Mouse (Mus musculus): ENCODE results near the gene Tom1l2.
A peak's percentile ranks its signal among the peaks of the same experiment; 100 is the strongest.

Gene Tom1l2

DNA sequence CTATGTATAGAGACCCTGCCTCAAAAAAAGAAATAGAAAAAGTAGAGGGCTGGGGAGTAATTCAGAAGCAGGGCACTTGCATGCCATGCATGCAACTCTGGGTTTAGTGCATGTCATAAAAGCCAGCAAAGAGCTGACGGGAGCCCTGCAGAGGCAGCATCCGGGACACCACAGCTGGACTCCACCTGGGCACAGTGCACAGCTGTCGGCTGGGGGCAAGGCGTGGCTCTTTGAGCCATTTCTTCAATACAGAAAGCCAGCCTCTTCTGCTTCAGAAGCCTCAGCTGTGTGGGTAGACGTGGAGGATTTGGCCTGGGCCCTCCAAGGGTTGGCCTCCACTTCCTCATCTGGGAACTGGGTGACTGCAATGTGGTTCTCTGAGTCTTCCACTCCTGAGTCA lies 117.4 kb downstream of the Tom1l2 start:
- no peak for DNase-seq (ENCODE audit: inconsistent age in 2 of 2, low spot score in 1 of 2)

DNA sequence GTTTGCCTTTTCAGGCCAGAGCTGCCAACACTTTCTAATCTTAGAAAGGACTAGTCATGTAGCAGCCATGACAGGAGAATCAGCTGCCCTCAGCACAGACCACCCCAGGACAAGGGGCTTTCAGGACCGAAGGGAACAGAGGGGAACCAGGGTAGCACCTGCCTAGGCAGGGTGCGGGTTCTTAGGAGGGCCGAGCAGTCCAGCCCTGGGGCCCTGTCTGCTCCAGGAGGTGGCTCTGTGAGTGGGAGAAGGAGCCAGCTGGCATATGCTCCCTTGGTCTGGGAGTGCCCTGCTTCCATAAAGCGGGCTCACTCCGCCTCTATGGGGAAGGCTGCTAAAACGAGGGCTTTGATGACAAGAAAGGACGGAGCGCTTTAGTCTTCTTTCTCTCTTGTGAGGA lies 119.5 kb downstream of the Tom1l2 start:
- DNase-seq (ENCODE audit: inconsistent age in 2 of 2, low spot score in 1 of 2): peak in 1 of 2 experiments; percentile 46

DNA sequence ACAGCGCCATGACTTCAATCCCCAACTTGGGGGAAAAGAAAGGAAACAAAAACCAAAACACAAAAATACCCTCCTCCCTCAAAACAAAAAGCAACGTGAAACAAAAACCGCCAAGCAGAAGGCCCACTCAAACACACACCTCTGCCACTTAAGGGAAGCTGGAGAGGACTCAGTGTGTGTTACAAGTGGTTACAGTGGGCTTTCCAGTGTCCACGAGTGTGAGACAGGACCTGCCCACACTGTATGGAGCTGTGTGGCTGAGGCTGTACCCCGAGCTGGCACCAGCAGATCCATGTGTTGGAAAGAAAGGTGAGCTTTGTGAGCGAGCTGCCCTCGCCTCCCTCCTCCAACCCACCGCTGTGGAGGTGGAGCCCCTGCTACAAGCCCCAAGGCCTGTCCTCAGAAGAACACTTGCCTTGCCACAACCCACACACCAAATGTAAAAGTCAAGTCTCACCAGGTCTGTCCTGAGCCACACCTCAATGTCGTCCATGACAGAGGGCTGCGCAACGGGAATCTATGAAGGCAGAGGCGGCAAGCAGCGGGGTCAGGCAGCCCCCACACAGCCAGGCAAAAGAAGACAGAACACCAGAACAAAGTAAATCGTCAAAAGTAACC lies 120.2 kb downstream of the Tom1l2 start:
- no peak for DNase-seq (ENCODE audit: inconsistent age in 2 of 2, low spot score in 1 of 2)

DNA sequence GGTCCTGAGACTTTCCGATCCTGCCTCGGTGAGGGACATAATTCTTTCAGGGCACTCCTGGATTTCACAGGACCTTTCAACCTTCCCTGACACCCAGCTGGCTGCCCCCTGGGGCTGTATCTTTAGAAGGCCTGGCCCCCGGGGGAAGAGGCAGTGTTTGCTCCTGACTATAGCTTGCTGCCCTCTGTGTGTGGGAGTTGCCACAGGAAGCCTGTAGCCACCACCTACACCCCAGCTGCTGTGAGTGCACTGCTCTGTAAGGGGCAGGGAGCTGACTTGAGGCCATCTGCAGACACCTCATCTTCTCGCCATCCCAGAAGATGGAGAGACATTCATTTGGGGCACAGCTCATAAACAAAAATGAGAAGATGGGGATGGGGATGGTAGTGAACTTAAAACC lies 120.8 kb downstream of the Tom1l2 start:
- DNase-seq (ENCODE audit: inconsistent age in 2 of 2, low spot score in 1 of 2): no peak

DNA sequence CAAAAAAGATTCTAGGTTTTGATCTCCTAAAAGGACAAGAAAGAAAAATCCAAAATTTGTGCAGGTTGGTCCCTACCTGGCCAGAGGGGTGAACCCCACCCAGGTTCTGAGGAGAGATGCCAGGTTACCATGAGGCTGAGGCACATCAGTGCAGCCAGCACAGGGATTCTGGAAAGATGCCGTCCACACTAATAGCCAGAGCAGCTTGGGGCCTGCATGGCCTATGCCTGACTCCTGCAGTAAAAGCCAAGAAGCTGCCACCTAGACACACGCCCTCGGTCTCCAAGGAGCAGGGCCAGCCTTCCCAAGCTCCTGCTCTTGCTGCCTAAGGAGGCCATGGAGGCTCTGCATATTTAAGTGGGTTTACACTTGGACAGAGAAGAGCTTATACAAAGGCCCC lies 121.4 kb downstream of the Tom1l2 start:
- peak in 1 of 2 experiments; percentile 31 for DNase-seq (ENCODE audit: inconsistent age in 2 of 2, low spot score in 1 of 2)

DNA sequence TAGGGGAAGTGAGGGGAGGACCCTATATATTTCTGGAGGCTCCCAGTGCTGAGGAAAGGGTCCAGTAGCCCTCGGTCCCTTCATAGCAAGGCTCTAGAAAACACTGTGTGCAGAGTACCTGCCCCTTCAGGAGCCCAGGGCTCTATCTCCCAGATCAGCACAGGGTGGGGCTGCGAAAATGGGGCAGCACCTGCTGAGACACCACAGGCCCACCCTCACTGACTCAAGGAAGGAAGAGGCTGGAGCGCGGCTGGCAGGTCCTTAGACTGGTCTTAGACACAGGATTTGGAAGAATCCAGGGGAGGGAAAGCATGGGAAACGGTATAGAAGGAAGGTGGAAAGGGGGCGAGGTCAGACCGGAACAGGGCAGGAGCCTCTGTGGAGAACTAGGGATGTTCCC lies 122.2 kb downstream of the Tom1l2 start:
- DNase-seq (ENCODE audit: inconsistent age in 2 of 2, low spot score in 1 of 2): no peak

DNA sequence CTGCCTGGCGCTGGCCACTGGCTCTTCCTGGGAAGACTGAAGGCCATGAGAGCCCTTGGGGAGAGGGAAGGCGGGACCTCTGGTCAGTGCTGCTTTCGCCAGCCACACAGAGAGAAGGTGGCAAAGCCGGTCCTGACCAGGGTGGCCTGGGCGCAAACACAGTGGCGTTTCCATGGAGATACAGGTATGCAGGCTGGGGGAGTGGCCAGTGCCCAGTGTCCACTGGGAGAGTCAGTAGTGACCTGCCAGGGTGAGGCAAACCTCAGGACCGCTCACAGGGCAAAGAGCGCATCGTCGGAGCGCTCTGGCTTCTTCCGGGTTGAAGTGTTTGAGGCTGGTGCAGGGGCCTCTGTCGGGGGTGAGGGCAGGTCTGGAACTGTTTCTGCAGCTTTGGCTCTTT lies 122.9 kb downstream of the Tom1l2 start:
- peak in 1 of 2 experiments; percentile 30 for DNase-seq (ENCODE audit: inconsistent age in 2 of 2, low spot score in 1 of 2)

DNA sequence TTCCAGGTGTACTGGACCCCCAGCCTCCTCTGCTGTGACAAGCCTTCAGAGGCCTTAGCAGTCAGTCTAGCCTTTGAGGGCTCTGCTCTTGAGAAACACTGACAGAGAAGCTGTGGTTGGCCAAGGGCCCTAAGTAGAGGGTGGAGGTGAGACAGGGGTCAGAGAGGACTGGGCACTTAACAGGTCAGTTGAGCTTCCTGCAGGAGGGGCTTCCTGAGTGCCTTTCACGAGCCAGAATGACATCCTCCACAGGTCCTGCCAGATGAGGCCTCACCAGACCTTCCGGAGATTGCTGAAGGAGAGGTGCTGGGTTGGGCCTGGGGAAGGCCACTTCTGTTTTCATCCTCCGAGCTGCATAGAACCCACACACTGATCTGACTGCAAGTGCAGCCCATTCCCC lies 124.2 kb downstream of the Tom1l2 start:
- DNase-seq (ENCODE audit: inconsistent age in 2 of 2, low spot score in 1 of 2): peak in 1 of 2 experiments; percentile 42

DNA sequence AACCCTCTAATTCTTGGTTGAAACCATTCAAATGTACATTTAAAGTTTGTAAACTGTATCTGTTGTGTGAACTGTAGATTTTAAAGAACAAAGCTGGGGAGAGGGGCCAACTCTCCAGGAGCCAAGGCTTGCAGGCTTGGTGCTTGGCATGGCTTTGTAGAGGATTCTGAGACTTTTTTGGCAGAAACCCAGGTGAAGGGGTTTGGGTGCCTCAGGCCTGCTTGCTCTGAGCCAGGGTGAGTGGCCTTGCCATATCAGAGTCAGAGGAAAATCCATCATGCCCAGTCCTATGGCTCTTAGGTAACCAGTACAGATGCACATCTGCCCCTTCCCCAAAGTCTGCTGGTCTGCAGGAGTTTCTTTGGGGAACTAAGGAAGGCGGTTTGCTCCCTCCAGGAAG lies 126.8 kb downstream of the Tom1l2 start:
- peak; percentile 30 to 86 for DNase-seq (ENCODE audit: inconsistent age in 2 of 2, low spot score in 1 of 2)

DNA sequence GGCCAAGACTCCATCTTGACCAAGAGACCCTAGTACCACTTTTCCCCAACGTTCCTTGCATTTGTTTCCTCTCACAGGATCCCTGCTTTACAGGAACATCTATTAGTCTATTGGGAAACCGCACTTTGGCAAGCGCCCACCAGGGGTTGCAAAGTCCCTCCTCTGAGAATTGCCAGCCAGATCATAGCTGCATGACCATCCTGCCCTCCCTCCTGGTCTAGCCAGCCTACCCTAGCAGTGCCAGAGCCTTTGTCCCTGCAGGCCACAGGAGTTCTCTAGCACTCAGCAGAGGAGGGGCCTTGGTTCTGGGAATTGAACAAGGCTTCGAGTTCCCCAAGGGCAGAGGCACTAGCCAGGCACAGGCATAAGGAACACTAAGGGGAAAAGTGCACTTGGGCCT lies 128.0 kb downstream of the Tom1l2 start:
- DNase-seq (ENCODE audit: inconsistent age in 2 of 2, low spot score in 1 of 2): peak; percentile 37 to 86

DNA sequence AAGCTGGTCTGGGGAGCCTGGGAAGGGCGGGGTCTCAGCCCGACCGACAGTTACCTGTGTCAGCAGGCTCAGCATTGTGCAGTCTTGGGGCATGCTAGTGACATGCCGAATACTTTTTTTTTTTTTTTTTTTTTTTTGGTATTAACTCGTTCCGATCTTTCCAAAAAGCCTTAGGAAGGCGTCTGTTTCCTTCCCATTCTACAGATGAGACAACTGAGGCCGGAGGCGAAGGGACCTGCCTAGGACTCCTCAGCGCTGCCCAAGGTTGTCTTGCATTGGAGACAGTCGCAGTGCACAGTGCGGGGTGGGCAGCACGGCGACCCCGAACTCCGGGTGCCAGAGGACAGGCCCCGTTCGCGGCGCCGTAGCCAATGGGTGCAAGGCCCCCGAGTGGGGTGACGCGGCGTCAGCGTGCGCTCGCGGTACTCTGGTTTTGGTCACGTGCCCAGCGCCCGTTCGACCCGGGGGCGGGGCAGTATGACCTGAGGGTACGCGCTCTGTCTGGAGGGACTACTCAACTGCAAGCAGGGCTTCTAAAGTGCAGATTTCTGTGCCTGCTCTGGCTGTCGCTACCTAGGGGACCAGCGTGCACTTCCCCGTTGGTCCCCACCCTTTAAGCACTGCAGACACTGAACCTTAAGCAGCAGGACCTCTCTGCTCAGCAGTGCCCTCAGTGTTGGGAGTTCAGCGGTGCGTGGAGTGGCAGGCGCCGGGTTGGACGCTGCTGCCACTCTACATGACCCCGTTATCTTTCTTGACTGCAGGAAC lies 130.1 kb downstream of the Tom1l2 start, which contains the start of gene Srebf1:
TSS of gene Srebf1 (minus strand) at position 113 of the 768 bp plus-strand sequence.
- DNase-seq (ENCODE audit: inconsistent age in 2 of 2, low spot score in 1 of 2): peak; percentile 92 to 97

DNA sequence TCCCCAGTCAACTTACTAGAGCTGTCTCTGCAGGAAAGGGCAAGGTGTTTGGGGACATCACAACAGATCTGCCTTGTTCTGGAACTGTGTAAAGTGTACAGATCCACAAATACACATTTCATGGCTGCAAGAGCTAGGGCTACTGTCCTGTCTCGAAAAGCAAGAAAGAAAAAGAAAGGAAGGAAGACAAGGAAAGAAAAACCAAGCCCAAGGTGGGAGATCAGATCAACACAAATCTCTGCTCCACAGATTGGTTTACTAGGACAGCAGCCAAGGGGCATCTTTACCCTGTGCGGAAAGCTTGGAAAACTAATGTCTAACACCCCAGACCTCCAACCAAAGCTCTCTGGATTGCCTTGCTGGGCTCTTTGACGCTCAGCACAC lies 130.6 kb downstream of the Tom1l2 start:
- peak; percentile 28 to 54 for DNase-seq (ENCODE audit: inconsistent age in 2 of 2, low spot score in 1 of 2)

DNA sequence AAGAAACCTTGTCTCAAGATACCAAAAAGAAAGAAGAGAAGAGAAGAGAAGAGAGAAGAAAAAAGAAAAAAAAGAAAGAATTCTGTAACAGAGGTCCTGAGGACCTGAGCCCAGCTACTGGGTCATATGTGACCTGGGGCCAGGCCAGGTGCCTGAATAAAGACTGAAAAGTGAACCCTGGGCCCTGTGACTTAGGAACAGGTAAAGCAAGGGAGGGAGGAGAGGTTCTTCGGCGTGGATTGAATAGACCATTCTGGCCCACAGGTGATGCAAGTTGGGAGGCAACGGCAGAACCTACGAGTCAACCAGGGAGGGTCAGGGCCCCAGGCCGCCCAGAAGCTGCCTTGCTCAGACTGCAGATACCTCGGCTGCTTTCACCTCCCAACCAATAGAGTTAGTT lies 131.3 kb downstream of the Tom1l2 start:
- peak; percentile 30 to 56 for DNase-seq (ENCODE audit: inconsistent age in 2 of 2, low spot score in 1 of 2)

DNA sequence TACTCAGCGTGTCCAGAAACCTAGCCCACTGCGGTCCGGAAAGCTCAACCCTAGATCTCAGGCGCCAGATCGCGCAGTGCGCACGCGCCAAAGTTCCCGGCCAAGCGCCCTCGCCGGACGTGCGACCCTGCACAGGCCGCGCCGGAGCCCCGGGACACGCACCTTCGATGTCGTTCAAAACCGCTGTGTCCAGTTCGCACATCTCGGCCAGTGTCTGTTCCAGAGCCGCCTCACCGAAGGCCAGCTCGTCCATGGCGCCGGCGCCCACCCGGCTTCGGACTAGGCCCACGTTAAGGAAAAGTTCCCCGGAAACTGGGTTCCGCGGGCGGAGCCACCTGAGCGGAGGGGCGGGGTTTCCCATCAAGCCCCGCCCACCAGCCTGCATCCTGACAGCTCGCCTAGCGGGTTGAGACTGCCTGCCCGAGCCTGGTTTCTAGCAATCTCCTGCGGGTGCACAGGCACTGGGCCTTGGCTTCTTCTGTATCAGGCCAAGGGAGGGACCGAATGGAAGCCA lies 132.4 kb downstream of the Tom1l2 start:
- peak; percentile 94 to 100 for DNase-seq (ENCODE audit: inconsistent age in 2 of 2, low spot score in 1 of 2)

DNA sequence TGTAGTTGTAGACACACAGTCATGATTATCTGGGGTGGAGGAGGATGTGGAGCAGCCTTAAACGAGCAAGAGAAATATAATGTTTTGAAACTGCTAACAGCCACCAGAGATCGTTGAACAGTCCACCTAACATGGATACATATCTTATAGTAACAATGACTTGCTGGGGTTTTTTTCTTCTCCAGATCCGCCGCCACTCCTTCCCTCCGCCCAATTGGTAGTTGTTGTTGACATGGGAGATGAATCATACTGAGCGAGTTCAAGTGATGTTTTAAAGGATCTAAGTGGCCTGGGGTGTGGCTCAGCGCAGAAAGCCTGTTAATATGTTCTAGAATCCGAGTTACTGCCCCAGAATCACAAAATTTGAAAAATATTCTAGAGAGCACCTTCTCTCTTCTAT lies 133.1 kb downstream of the Tom1l2 start:
- DNase-seq (ENCODE audit: inconsistent age in 2 of 2, low spot score in 1 of 2): peak; percentile 38 to 75

DNA sequence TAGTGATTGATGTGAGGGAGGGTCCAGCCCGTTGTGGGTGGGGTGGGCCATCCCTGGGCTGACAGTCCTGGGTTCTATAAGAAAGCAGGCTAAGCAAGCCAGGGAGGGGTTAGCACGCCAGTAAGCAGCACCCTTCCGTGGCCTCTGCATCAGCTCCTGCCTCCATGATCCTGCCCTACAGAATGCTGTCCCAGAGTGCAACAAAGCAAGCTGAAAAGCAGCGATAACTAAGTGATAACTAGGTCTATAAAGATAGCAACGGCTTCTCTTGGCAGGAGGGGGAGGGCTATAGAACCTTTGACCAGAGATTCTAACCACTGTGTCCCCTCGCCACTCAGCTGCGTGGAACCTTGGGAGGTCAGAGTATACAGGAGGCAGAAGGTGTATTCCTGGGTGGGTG lies 135.2 kb downstream of the Tom1l2 start:
- DNase-seq (ENCODE audit: inconsistent age in 2 of 2, low spot score in 1 of 2): no peak

DNA sequence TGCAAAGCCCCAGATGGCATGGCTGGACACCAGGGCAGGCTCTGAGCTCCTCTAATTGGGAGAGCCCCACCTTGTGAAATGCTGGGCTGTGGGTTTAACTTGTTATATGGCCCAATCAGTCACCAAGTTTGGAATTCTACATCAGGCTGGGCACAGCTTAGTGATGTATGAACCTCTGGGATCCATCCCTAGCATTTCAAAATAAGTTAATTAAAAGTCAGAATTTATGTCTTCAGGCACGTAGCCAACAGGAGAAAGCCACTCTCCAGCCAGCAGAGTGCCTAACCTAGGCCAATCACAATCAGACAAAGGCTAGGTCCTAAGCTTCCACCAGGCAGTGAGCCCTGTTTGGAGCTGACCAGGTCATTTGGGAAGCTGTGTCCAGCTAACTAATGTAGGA lies 136.0 kb downstream of the Tom1l2 start:
- no peak for DNase-seq (ENCODE audit: inconsistent age in 2 of 2, low spot score in 1 of 2)

DNA sequence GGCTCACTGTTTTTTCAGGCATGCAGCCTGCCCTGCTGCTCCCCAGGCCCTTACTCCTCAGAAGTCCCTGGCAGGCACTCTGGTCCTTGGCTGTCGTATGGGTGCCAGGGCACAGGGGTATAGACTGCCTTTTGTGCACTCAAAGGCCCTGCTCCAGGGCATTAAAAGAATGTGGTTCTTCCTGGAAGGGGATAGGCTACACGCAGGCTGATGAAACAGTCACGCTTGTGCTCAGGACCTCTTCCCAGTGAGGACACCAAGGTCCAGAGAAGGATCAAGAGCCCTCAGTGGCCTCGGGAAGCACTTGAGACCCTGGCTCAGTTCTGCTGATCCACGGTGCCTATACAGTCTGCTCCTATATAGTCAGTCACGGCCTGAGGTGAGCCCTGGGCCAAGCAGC lies 139.4 kb downstream of the Tom1l2 start:
- DNase-seq (ENCODE audit: inconsistent age in 2 of 2, low spot score in 1 of 2): no peak

DNA sequence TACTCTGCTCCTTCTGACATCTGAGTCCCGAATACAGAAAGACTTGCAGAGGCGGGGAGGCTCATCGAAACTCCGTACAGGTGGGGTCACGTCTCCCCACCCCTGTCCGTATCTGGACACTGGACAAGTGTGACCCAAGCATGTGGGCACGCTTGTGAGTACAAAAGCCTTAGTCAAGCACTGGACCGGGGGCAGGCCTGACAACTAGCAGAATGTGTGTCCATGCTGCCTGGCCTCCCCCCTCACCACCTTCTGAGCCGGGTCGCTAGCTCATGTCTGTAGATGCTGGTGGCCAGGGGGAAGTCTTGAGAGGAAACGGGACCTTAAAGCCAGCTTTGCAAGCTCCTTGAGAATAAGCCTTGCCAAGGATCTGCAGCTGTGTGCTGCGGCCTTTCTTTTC lies 140.9 kb downstream of the Tom1l2 start:
- no peak for DNase-seq (ENCODE audit: inconsistent age in 2 of 2, low spot score in 1 of 2)

DNA sequence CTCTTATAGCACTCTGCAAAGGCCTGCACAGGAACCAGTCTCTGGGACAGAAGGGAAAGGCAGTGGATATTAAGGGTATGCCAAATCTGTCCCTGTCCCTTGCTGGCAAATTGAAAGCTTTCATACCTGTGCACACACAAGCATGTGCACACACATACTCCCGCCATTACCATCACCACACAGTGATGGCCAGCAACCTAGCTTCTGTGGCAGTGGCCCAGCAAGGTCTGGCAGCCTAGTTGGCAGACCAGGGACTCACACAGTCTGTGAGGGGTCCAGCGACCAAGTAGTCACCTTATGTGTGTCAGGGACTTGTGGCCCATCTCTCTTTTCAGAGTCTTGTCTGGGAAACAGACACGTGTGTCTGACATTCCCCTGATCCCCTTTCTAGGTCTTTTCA lies 141.6 kb downstream of the Tom1l2 start:
- no peak for DNase-seq (ENCODE audit: inconsistent age in 2 of 2, low spot score in 1 of 2)

DNA sequence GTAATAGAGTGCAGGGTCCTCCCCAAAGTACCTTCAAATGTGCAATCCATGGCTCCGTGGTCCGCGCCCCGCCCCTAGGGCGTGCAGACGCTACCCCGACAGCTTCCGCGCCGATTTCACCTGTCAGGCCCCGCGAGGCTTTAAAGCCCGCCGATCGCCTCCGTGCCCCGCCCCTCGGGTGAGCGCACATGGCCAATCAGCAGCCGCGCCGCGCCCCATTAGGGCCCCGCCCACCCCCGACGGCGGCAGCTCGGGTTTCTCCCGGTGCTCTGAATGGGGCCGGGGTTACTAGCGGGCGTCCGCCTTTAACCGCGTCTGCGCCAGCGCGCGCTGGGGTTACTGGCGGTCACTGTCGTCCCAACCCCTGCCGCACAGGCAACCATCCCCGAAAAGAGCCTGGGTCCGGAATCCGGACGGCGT lies 142.4 kb downstream of the Tom1l2 start:
- DNase-seq (ENCODE audit: inconsistent age in 2 of 2, low spot score in 1 of 2): peak; percentile 97 to 98

DNA sequence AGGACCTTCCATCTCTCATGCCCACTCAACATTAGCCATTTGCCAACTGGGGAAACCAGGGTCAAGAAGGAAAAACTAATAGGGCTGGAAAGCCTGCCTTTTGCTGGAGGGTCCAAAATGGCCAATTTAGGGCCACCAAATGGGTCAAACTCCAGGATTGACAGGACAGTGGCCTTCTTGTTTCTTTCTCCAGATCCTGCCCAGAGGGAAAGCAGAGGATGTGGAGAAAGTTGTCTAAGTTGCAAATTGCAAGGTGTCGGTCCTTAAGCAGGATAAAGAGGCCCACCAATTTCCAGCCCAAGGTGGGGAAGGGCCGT lies 142.8 kb downstream of the Tom1l2 start:
- DNase-seq (ENCODE audit: inconsistent age in 2 of 2, low spot score in 1 of 2): peak in 1 of 2 experiments; percentile 17
